Mouse (Mus musculus) ZHBTc4 (cell line): ENCODE measurements around the gene D330045A20Rik.
"Not testable (repeated sequence)": the region's sequence is repeated elsewhere in the genome, so short reads cannot be mapped to it uniquely, and the experiment has no call there.

Source experiments
- DNase-seq: peaks from one replicate; pipeline ENCODE4 v3.0.0-alpha.2; 2011; ENCODE audit warnings: low read depth, low spot score

Gene D330045A20Rik

DNA sequence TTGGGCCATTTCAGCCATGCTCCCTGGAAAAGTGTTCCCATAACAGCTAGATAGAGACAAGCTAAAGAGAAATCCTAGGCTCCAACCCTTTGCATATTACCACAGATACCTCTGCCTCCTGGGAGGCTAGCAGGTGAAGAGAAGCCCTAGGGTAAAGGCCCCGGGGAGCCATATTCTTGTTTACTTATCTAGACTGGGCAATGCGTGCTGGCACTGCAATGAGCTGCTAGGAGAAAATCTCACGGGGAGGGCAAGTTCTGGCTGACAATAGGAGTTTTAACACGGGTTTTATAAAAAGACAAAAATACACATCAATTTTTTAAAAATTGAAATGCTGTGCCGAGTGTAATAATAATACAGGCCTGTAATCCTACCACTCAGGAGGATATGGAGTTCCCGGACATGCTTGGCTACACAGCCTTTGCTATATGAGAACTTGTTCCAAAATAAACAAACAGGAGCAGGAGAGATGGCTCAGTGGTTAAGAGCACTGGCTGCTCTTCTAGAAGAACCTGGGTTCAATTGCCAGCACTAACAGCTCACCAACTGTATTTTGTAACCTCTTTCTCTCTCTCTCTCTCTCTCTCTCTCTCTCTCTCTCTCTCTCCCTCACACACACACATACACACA, 98.6 kb downstream of the D330045A20Rik start:
- no peak for DNase-seq

DNA sequence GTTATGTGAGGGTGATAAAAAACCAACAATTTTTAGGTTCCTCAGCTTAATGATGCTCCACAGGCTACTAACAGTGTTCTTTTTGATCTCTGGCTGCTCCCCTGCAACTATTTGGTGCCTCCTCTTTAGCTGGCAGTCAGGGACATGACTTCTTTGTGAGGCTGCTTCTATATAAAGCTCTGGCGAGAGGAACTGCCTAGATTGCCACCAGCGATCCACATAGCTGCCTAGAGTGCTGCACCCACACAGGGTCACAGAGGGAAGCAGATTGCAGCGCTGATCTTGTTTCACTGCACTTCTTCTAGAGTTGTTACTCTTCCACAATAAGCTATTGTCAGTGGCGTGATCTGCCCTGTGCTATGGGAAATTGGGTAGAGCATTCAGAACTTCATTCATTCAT, 103.4 kb downstream of the D330045A20Rik start:
- DNase-seq, result no peak

DNA sequence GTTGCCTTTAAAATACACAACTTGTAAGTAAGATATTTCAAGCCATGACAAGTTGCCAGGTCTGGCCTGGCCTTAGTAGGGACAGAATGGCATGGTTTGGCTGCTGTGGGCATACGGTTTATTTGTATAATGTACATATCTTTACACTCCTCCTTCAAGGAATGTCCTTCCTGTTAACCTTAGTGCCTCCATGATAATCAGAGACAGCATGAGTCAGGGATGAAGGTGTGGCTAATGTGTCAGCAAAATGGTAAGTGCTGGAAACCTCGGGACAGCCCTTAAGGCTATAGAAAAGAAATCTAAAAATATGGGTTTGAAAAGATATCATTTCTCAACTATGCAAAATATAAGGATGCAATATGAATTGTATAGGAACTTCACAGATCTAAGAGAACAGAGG, 106.5 kb downstream of the D330045A20Rik start:
- DNase-seq, result not testable (repeated sequence)

DNA sequence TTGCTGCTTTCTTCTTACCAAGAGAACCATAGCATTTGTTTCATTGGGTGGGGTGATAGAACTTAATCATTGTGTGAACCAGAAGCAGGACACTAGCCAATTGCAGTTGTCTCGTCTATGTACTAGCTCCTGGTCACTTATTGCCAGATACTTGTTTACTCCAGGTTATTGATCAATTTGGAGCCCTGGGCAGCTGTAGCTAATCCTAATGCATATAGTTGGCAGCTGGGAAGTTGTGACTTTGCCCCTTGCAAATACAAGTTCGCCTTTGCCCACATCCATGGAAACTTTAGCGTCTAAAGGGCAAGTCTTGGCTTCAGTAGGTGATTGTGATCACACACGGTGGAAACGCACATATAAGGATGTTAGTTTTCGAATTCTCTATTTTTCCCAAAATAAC, 116.2 kb downstream of the D330045A20Rik start:
- DNase-seq, result no peak
